Mouse (Mus musculus) forebrain, embryonic 12.5 days (tissue): ENCODE results near the gene Gdpd5. TPM values are rescaled to one million over a fixed set of nuclear protein-coding genes. Genes with fewer than 3 reads are reported as not detected.
A peak's percentile ranks its signal among the peaks of the same experiment; 100 is the strongest.

Experiments used
- ATAC-seq: fragments of 200-750 bp; cut with Nextera tagmentation; 2 replicates; pipeline ENCODE4 v1.8.0; 2017; ENCODE audit warnings: moderate TSS enrichment; ENCODE audit not compliant: low FRiP score
- H3K27ac ChIP-seq: fragments of 300-500 bp; sonication (generic); 2 replicates; pipeline ENCODE4 v1.5.1; 2016; ENCODE audit warnings: mild to moderate bottlenecking
- H3K27me3 ChIP-seq: fragments of 300-500 bp; sonication (generic); 2 replicates; pipeline ENCODE4 v1.6.1; 2016; ENCODE audit warnings: mild to moderate bottlenecking
- H3K36me3 ChIP-seq: fragments of 300-500 bp; sonication (generic); replicated peaks from 2 replicates; pipeline ENCODE4 v1.6.1; 2016; ENCODE audit warnings: mild to moderate bottlenecking
- H3K4me1 ChIP-seq: fragments of 300-500 bp; sonication (generic); 2 replicates; pipeline ENCODE4 v1.6.1; 2016
- H3K4me2 ChIP-seq: fragments of 300-500 bp; sonication (generic); 2 replicates; pipeline ENCODE4 v1.6.1; 2016; ENCODE audit warnings: mild to moderate bottlenecking, moderate library complexity
- H3K4me3 ChIP-seq: fragments of 300-500 bp; sonication (generic); replicated peaks from 2 replicates; pipeline ENCODE4 v1.5.1; 2016; ENCODE audit warnings: mild to moderate bottlenecking
- H3K9ac ChIP-seq: fragments of 300-500 bp; sonication (generic); 2 replicates; pipeline ENCODE4 v1.6.1; 2016; ENCODE audit warnings: mild to moderate bottlenecking
- H3K9me3 ChIP-seq: fragments of 300-500 bp; sonication (generic); 2 replicates; pipeline ENCODE4 v1.6.1; 2016
- WGBS: fragments of 180-500 bp; shearing (Covaris S2); methylation state at CpG from one replicate; pipeline ENCODE4 v1.1.7; 2016; 5-methylcytosine and 5-hydroxymethylcytosine counted together
- polyA plus RNA-seq: library from polyadenylated mRNA; unstranded; fragments of >200 nt; fragmentation: Nextera tagmentation; extraction: Ambion mirVana; gene quantifications from 2 replicates; pipeline ENCODE4 v1.2.1, GENCODE M21; 2016

The Gdpd5 gene
- polyA plus RNA-seq, 1 experiment from 2014 or later = 29.9 TPM

- no peak overlapping the region for H3K9ac ChIP-seq
- WGBS = 73% methylated on average over 11 of the region's 11 CpGs
- H3K4me1 ChIP-seq = peaks cover 22% of the 10 kb centered on the region
These were observed 14.8 kb downstream of the Gdpd5 start for GRCm38 (mm10) chr7:99395908-99396616.

GRCm38 (mm10) chr7:99396994-99397659, 15.9 kb downstream of the Gdpd5 start:
- no peaks in the 10 kb centered on the region for H3K27me3 ChIP-seq
- 81% methylated on average over 11 of the region's 11 CpGs for WGBS
- H3K4me1 ChIP-seq = peaks cover 21% of the 10 kb centered on the region
- no peak overlapping the region for H3K27ac ChIP-seq
- H3K9ac ChIP-seq = no peak overlapping the region
- no peak overlapping the region for H3K4me3 ChIP-seq
- no peaks in the 10 kb centered on the region for H3K9me3 ChIP-seq
- H3K4me2 ChIP-seq = no peak overlapping the region
- peaks cover 10% of the 10 kb centered on the region for H3K36me3 ChIP-seq
- ATAC-seq = no peak

More at GRCm38 (mm10) chr7:99395908-99396616, 14.8 kb downstream of the Gdpd5 start:
- Histone ChIP-seq H3K9me3 (no peaks in the 10 kb centered on the region), H3K4me3 (no peak overlapping the region), H3K27ac (peak overlapping the region; percentile 26; the same call in 1 of the 2 replicates), H3K36me3 (peaks cover 12% of the 10 kb centered on the region), H3K4me2 (no peak overlapping the region), H3K27me3 (no peaks in the 10 kb centered on the region)
- peak; percentile 51; the same call in 1 of the 2 replicates for ATAC-seq

- H3K4me2 ChIP-seq = no peak overlapping the region
- no peaks in the 10 kb centered on the region; the same call in 1 of the 2 replicates for H3K36me3 ChIP-seq
- no peak overlapping the region for H3K27ac ChIP-seq
- H3K27me3 ChIP-seq = no peaks in the 10 kb centered on the region
- peaks cover 12% of the 10 kb centered on the region for H3K4me1 ChIP-seq
- H3K9me3 ChIP-seq = no peaks in the 10 kb centered on the region
- H3K4me3 ChIP-seq = no peak overlapping the region
- no peak overlapping the region for H3K9ac ChIP-seq
- WGBS = 84% methylated on average over 8 of the region's 8 CpGs
- ATAC-seq = no peak
These were observed 20.2 kb downstream of the Gdpd5 start for GRCm38 (mm10) chr7:99401373-99401772.

GRCm38 (mm10) chr7:99402477-99402876, 21.3 kb downstream of the Gdpd5 start:
- H3K9ac ChIP-seq = no peak overlapping the region
- ATAC-seq = no peak
- no peaks in the 10 kb centered on the region for H3K27me3 ChIP-seq
- H3K9me3 ChIP-seq = no peaks in the 10 kb centered on the region
- no peak overlapping the region for H3K4me3 ChIP-seq
- WGBS = 83% methylated on average over 6 of the region's 6 CpGs
- peaks cover 7% of the 10 kb centered on the region; the same call in 1 of the 2 replicates for H3K4me1 ChIP-seq
- no peak overlapping the region for H3K27ac ChIP-seq
- no peaks in the 10 kb centered on the region; the same call in 1 of the 2 replicates for H3K36me3 ChIP-seq
- no peak overlapping the region for H3K4me2 ChIP-seq

DNA sequence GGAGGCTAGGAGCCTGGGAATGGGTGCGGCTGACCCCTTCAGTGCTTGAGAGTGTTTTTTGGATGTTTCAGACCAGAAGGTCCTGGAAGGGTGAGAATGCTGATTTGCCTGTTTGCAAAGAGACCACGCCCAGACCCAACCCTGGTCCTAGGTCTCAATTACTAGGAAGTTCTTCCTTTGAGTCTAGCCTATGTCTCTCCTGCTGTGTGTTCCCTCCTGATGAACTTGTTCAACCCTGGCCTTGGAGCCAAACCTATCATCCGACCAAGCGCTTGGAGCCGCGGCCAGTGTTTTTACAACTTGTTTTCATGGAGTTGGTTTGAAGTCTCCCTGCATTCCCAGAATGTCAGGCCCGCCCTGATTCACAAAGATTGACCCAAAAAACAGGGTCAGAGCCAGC, 22.0 kb downstream of the Gdpd5 start:
- H3K27me3 ChIP-seq = no peaks in the 10 kb centered on the region
- no peak overlapping the region for H3K4me2 ChIP-seq
- H3K9me3 ChIP-seq = no peaks in the 10 kb centered on the region
- ATAC-seq = no peak
- H3K9ac ChIP-seq = no peak overlapping the region
- peaks cover 7% of the 10 kb centered on the region; the same call in 1 of the 2 replicates for H3K4me1 ChIP-seq
- WGBS = 90% methylated on average over 7 of the region's 7 CpGs
- H3K36me3 ChIP-seq = no peaks in the 10 kb centered on the region; the same call in 1 of the 2 replicates
- no peak overlapping the region for H3K4me3 ChIP-seq
- H3K27ac ChIP-seq = no peak overlapping the region

DNA sequence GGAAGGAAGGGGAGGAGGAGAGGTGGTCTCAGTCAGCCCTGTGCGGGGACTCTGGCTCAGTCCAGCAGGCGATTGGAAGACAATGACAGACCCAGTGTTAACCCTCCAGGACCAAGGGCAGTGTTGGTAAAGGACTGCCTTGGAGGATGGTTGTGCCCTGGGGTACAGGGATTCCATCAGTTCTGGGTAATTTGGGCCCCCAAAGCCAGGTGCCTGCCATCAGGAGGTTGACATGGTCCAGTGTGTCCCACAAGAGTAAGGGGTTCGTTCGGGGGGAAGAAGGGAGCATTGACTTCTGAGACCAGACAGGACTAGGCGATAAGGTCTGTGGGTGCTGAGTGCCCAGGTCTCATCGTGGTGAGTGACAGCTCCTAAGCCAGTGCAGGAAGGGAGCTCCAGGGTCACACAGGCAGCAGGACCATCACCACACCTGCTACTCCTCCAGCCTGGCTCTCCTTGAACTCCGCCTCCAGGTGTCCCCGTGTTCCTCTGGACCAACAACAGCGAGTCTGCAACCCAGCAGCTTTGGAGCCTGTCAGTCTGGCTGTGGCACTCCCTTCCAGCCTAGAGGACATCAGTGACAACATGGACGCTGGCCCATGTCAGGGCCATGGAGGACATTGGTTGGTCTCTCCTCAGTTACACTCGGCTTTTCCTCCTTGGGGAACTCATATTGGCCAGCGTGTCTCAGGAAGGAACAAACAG, 23.0 kb downstream of the Gdpd5 start:
- no peak overlapping the region for H3K27ac ChIP-seq
- no peaks in the 10 kb centered on the region; the same call in 1 of the 2 replicates for H3K36me3 ChIP-seq
- peaks cover 7% of the 10 kb centered on the region; the same call in 1 of the 2 replicates for H3K4me1 ChIP-seq
- H3K4me3 ChIP-seq = no peak overlapping the region
- no peaks in the 10 kb centered on the region for H3K27me3 ChIP-seq
- no peaks in the 10 kb centered on the region for H3K9me3 ChIP-seq
- ATAC-seq = no peak
- no peak overlapping the region for H3K4me2 ChIP-seq
- H3K9ac ChIP-seq = no peak overlapping the region
- 81% methylated on average over 12 of the region's 12 CpGs for WGBS

- Histone ChIP-seq H3K4me1 (peaks cover 7% of the 10 kb centered on the region; the same call in 1 of the 2 replicates), H3K9me3 (no peaks in the 10 kb centered on the region), H3K4me3 (no peak overlapping the region), H3K36me3 (no peaks in the 10 kb centered on the region), H3K9ac (no peak overlapping the region), H3K27ac (no peak overlapping the region), H3K4me2 (no peak overlapping the region), H3K27me3 (no peaks in the 10 kb centered on the region)
- ATAC-seq = 0 out of 2 replicates have a peak, but pooled peaks have one; percentile 14
- WGBS = 16% methylated on average over 8 of the region's 8 CpGs
These were observed 24.4 kb downstream of the Gdpd5 start for GRCm38 (mm10) chr7:99405386-99406155.

DNA sequence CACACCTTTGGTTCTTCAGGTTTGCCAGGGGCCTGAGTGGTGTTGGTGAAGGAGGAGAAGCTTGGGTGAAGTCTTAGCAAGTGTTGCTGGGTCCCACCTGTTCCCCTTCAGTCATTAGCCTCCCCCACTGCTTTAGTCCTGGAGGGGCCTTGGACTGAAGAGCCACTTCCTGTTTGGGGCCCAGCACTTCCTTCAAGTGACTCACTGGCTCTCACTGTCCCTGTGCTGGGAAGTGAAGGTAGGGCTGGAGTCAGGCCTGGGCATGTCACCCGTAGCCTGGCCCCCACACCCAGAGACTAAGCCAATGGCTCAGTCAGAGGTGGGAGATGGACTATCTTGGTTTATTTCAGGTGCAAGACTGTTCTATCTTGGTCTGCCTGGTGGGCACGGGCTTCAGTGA, 26.4 kb downstream of the Gdpd5 start:
- H3K27me3 ChIP-seq = no peaks in the 10 kb centered on the region
- H3K27ac ChIP-seq = no peak overlapping the region
- peaks cover 13% of the 10 kb centered on the region; the same call in 1 of the 2 replicates for H3K4me1 ChIP-seq
- H3K4me2 ChIP-seq = no peak overlapping the region
- no peaks in the 10 kb centered on the region; the same call in 1 of the 2 replicates for H3K36me3 ChIP-seq
- no peak for ATAC-seq
- no peaks in the 10 kb centered on the region for H3K9me3 ChIP-seq
- no peak overlapping the region for H3K4me3 ChIP-seq
- H3K9ac ChIP-seq = no peak overlapping the region
- WGBS = 77% methylated on average over 2 of the region's 2 CpGs

DNA sequence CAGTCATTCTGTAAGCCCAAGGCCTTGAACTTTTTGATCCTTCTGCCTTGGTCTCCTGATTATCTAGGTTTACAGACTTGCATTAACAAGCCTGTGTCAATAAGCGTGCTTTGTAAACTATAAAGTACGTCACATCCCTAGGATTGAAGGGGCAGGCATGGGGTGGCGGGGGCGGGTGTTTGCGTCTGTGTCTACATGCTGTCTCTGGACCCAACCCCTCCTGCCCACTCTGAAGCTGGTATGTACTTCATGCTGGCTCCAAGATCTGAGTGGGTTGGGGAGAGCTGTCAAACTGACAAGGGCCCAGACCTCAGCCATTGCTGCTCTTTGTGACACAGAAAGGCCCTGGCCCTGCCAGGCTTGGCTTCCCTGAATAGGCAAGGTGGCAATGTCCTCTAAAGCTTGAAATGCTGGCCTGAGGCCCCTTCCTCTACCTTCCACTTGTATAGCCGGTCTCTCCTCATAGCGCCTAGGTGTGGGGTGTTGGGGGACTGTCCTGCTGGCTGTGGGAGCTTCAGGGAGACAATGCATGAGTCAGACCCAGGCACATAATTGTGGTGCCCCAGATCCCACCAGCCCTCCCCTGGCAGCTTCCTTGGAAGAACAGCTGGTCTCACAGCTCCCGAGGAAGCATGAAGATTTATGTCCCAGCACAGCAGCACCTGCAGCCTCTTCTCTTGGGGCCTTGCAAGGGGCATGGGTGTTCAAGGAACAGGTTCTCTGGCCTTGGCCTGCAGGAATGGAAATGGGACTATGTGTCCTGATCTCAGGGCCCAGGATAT, 28.4 kb downstream of the Gdpd5 start:
- Histone ChIP-seq H3K27ac (0 out of 2 replicates have a peak overlapping the region, but pooled peaks have one; percentile 5), H3K4me3 (no peak overlapping the region)

GRCm38 (mm10) chr7:99410315-99410714, 29.1 kb downstream of the Gdpd5 start:
- no peak for ATAC-seq
- H3K27ac ChIP-seq = no peak overlapping the region
- peaks cover 6% of the 10 kb centered on the region for H3K36me3 ChIP-seq
- H3K4me2 ChIP-seq = no peak overlapping the region
- WGBS = 91% methylated on average over 9 of the region's 9 CpGs
- H3K4me1 ChIP-seq = peaks cover 13% of the 10 kb centered on the region; the same call in 1 of the 2 replicates
- H3K9ac ChIP-seq = no peak overlapping the region
- H3K4me3 ChIP-seq = no peak overlapping the region
- no peaks in the 10 kb centered on the region for H3K27me3 ChIP-seq
- H3K9me3 ChIP-seq = no peaks in the 10 kb centered on the region

More for the DNA sequence above, 28.4 kb downstream of the Gdpd5 start:
- peaks cover 6% of the 10 kb centered on the region for H3K36me3 ChIP-seq
- H3K4me2 ChIP-seq = no peak overlapping the region
- H3K9ac ChIP-seq = no peak overlapping the region
- no peaks in the 10 kb centered on the region for H3K9me3 ChIP-seq
- no peaks in the 10 kb centered on the region for H3K27me3 ChIP-seq
- peaks cover 13% of the 10 kb centered on the region; the same call in 1 of the 2 replicates for H3K4me1 ChIP-seq
- no peak for ATAC-seq
- 79% methylated on average over 8 of the region's 8 CpGs for WGBS
